Mouse (Mus musculus) MEL (cell line): Measurements from ENCODE around the gene Rpl11. TPM values are rescaled to one million over a fixed set of nuclear protein-coding genes. Genes with fewer than 3 reads are reported as not detected.
"Not testable (repeated sequence)": the region's sequence is repeated elsewhere in the genome, so short reads cannot be mapped to it uniquely, and the experiment has no call there.

Experiments used
- DNase-seq: peaks from one replicate; pipeline ENCODE4 v3.0.0; 2011; ENCODE audit warnings: low read depth, low spot score
- H3K27ac ChIP-seq: 2 replicates; pipeline ENCODE4 v1.5.1; 2012; ENCODE audit warnings: low read depth, mild to moderate bottlenecking, control low read depth, low read length, moderate library complexity; ENCODE audit not compliant: control insufficient read depth
- H3K27me3 ChIP-seq, 2 experiments: fragments of 150-350 bp in 1 of 2; sonication (generic) in 1 of 2; 2 replicates each; pipeline ENCODE4 v1.6.1; 2012; ENCODE audit warnings: low read length in 2 of 2, mild to moderate bottlenecking in 2 of 2, improper control_type of control experiment in 1 of 2, moderate library complexity in 1 of 2; ENCODE audit not compliant: insufficient read depth in 2 of 2, control insufficient read depth in 1 of 2
- H3K36me3 ChIP-seq, 2 experiments: 2 replicates each; pipeline ENCODE4 v1.6.1; 2012 to 2014; ENCODE audit warnings: low read length in 2 of 2, improper control_type of control experiment in 1 of 2, inconsistent platforms in 1 of 2, mild to moderate bottlenecking in 1 of 2; ENCODE audit not compliant: insufficient read depth in 2 of 2, control insufficient read depth in 1 of 2
- H3K4me1 ChIP-seq, 2 experiments: fragments of 150-350 bp in 1 of 2; sonication (generic) in 1 of 2; 2 replicates each; pipeline ENCODE4 v1.6.1; 2012; ENCODE audit warnings: low read length in 2 of 2, improper control_type of control experiment in 1 of 2, mild to moderate bottlenecking in 1 of 2; ENCODE audit not compliant: insufficient read depth in 2 of 2, control insufficient read depth in 1 of 2
- H3K4me3 ChIP-seq, 2 experiments: fragments of 150-350 bp in 1 of 2; sonication (generic) in 1 of 2; 2 replicates each; pipeline ENCODE4 v1.5.1; 2012; ENCODE audit warnings: low read depth in 2 of 2, low read length in 2 of 2, mild to moderate bottlenecking in 2 of 2, moderate library complexity in 2 of 2, control low read depth in 1 of 2, improper control_type of control experiment in 1 of 2; ENCODE audit not compliant: control insufficient read depth in 1 of 2, insufficient read depth in 1 of 2
- H3K79me2 ChIP-seq: 2 replicates; pipeline ENCODE4 v1.6.1; 2012; ENCODE audit warnings: mild to moderate bottlenecking, low read length, moderate library complexity; ENCODE audit not compliant: control insufficient read depth, poor library complexity, insufficient read depth
- H3K9ac ChIP-seq: 2 replicates; pipeline ENCODE4 v1.6.1; 2012; ENCODE audit warnings: low read depth, mild to moderate bottlenecking, control low read depth, low read length, moderate library complexity; ENCODE audit not compliant: control insufficient read depth, poor library complexity, severe bottlenecking
- H3K9me3 ChIP-seq: fragments of 150-350 bp; sonication (generic); replicated peaks from 2 replicates; pipeline ENCODE4 v1.6.1; 2012; ENCODE audit warnings: mild to moderate bottlenecking, low read length, improper control_type of control experiment, moderate library complexity; ENCODE audit not compliant: insufficient read depth
- CTCF ChIP-seq, 3 experiments: IDR thresholded peaks in 2 of 3; conservative IDR thresholded peaks in 1 of 3; 2 replicates each; pipeline ENCODE4 v1.5.1; 2011 to 2012; ENCODE audit warnings: low read length in 3 of 3, low read depth in 2 of 3, mild to moderate bottlenecking in 2 of 3, improper control_type of control experiment in 1 of 3, inconsistent platforms in 1 of 3, mixed read lengths in 1 of 3, moderate library complexity in 1 of 3; ENCODE audit not compliant: control insufficient read depth in 1 of 3, insufficient read depth in 1 of 3, poor library complexity in 1 of 3, severe bottlenecking in 1 of 3
- E2F4 ChIP-seq: IDR thresholded peaks from 2 replicates; pipeline ENCODE4 v1.6.1; 2011; ENCODE audit warnings: low read depth, low read length, improper control_type of control experiment, borderline replicate concordance
- ELF1 ChIP-seq: IDR thresholded peaks from 2 replicates; pipeline ENCODE4 v1.6.1; 2014; ENCODE audit warnings: low read depth, mild to moderate bottlenecking, inconsistent platforms, low read length, improper control_type of control experiment, moderate library complexity
- ETS1 ChIP-seq: IDR thresholded peaks from 2 replicates; pipeline ENCODE4 v1.6.1; 2012; ENCODE audit warnings: low read depth, mild to moderate bottlenecking, inconsistent platforms, low read length, improper control_type of control experiment, moderate library complexity
- KAT2A ChIP-seq: conservative IDR thresholded peaks from 2 replicates; pipeline ENCODE4 v1.6.1; 2012; ENCODE audit warnings: low read depth, low read length, improper control_type of control experiment, inconsistent platforms
- MAFK ChIP-seq: IDR thresholded peaks from 2 replicates; pipeline ENCODE4 v1.6.1; 2011; ENCODE audit warnings: low read depth, mild to moderate bottlenecking, low read length, improper control_type of control experiment, borderline replicate concordance
- MAZ ChIP-seq: IDR thresholded peaks from 2 replicates; pipeline ENCODE4 v1.6.1; 2012; ENCODE audit warnings: low read depth, mild to moderate bottlenecking, inconsistent platforms, low read length, improper control_type of control experiment
- MXI1 ChIP-seq: IDR thresholded peaks from 2 replicates; pipeline ENCODE4 v1.6.1; 2011; ENCODE audit warnings: mild to moderate bottlenecking, low read depth, low read length, improper control_type of control experiment
- NELFE ChIP-seq: IDR thresholded peaks from 2 replicates; pipeline ENCODE4 v1.6.1; 2011; ENCODE audit warnings: low read depth, low read length, improper control_type of control experiment
- POLR2AphosphoS2 ChIP-seq: IDR thresholded peaks from 2 replicates; pipeline ENCODE4 v1.6.1; 2011; ENCODE audit warnings: low read length, improper control_type of control experiment
- POLR2AphosphoS5 ChIP-seq: IDR thresholded peaks from 2 replicates; pipeline ENCODE4 v1.6.1; 2012; ENCODE audit warnings: low read depth, borderline replicate concordance, mild to moderate bottlenecking, inconsistent platforms, low read length, moderate library complexity, mixed read lengths
- TBP ChIP-seq: IDR thresholded peaks from 2 replicates; pipeline ENCODE4 v1.8.0; 2011; ENCODE audit warnings: low read depth, low read length, improper control_type of control experiment
- ZNF384 ChIP-seq: IDR thresholded peaks from 2 replicates; pipeline ENCODE4 v1.6.1; 2012; ENCODE audit warnings: low read depth, mild to moderate bottlenecking, inconsistent platforms, low read length, improper control_type of control experiment
- polyA plus RNA-seq, 2 experiments: library from polyadenylated mRNA; stranded (reverse) in 1 of 2; unstranded in 1 of 2; fragments of >175 nt in 1 of 2; fragments of >200 nt in 1 of 2; gene quantifications; 2 replicates each; pipeline versions ENCODE4 v1.2.1 to v1.2.4; 2012; ENCODE audit warnings: low replicate concordance in 2 of 2, low read depth in 1 of 2; ENCODE audit not compliant: insufficient read length in 2 of 2, insufficient read depth in 1 of 2, missing spikeins in 1 of 2
- total RNA-seq: library from RNA; depleted of rRNA; stranded (reverse); fragments of 300-350 nt; gene quantifications from 2 replicates; pipeline ENCODE4 v1.2.3, GENCODE M21; 2012

Rpl11 gene
- total and polyA plus RNA-seq, 3 experiments, result 2,003 to 2,603 TPM; not detected in 1

DNA sequence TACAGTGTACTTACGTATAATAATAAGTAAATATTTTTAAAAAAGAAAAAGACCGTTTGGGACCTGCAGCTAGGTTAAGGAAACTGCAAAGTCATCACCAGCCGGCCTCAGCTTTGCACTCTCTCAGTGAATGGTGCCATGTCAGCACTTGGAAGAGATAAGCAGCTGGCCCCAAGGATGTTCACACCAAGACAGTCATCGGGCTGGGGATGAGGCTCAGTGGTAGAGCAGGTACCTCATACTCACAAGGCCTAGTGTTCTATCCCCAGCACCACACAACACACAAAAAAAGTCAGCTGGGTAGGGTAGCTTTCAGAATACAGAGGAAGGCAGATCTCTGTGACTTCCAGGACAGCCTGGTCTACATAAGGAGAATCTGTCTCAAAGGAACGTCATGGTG lies 68.0 kb downstream of the Rpl11 start (continued):
- TF ChIP-seq POLR2AphosphoS5, result no peak

DNA sequence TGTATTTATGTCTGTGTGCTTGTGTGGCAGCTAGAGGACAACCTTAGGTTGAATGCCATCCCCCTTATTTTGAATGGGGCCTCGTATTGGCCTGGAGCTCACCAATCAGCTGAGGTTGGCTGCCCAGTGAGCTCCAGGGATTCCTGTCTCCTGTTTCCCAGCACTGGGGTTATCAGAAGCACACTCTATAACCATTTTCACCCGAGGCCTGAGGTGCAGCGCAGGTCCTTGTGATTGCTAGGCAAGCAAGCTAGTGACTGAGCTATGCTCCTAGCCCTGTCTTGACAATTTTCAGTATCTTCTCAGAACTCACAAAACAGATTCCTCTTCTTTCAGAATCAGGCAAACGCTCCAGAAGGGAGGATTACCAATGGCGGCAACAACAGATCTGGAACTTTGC lies 68.7 kb downstream of the Rpl11 start:
- H3K79me2 ChIP-seq, result peaks cover 25% of the 10 kb centered on the region
- DNase-seq, result peak; percentile 27
- no peaks in the 10 kb centered on the region for H3K27me3 ChIP-seq
- H3K36me3 ChIP-seq, result peaks cover 15 to 52% of the 10 kb centered on the region in 2 experiments
- no peaks in the 10 kb centered on the region for H3K9me3 ChIP-seq
- no peak overlapping the region for H3K9ac ChIP-seq
- TF ChIP-seq NELFE (no peak), E2F4 (no peak), MXI1 (no peak), ZNF384 (no peak), MAZ (no peak), ELF1 (no peak), KAT2A (no peak), POLR2AphosphoS5 (no peak), POLR2AphosphoS2 (no peak)
- peak overlapping the region; percentile 58 for H3K27ac ChIP-seq
- peaks cover 19 to 41% of the 10 kb centered on the region in 2 experiments for H3K4me1 ChIP-seq
- H3K4me3 ChIP-seq, result no peak overlapping the region

DNA sequence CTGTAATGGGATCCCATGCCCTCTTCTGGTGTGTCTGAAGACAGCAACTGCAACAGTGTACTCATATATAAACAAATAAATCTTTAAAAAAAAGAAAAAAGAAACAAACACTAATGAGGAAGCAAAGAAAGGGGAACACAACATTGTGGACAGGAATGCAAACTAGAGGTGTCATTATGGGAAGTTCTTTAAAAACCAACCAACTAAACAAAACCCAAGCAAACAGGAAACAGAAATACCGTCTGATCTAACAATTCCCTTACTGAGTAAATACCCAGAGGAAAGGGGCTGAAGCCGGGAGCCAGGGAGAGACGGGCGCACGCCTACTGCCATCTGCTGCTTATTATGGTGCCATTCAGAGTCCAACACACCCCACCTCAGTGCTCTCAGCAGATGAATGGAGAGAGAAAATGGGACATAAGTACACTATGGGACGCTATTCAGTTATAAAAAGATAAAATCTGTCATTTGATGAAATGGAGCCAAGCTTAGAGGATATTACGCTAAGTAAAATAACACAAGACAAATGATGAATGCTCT lies 71.6 kb downstream of the Rpl11 start:
- Histone ChIP-seq H3K79me2 (peaks cover 21% of the 10 kb centered on the region), H3K9me3 (no peaks in the 10 kb centered on the region), H3K36me3 (peaks cover 31 to 48% of the 10 kb centered on the region in 2 experiments), H3K9ac (peak overlapping the region; percentile 34), H3K4me1 (peaks cover 19 to 36% of the 10 kb centered on the region in 2 experiments), H3K27me3 (no peaks in the 10 kb centered on the region), H3K27ac (peak overlapping the region; percentile 68), H3K4me3 (no peak overlapping the region)
- DNase-seq, result peak; percentile 61
- 0 out of 6 replicates have a peak, but pooled peaks of 1 of the 3 experiments have one; percentile 1 for TF ChIP-seq CTCF (IDR thresholded peaks at IDR 0.05 in 2 of 3, conservative IDR thresholded peaks at IDR 0.05 in 1 of 3; ENCODE audit: control insufficient read depth in 1 of 3, insufficient read depth in 1 of 3, low read depth in 2 of 3, low read length in 3 of 3, poor library complexity in 1 of 3, severe bottlenecking in 1 of 3)
- TF ChIP-seq ETS1, result peak; percentile 37; the same call in 1 of the 2 replicates
- TF ChIP-seq ZNF384, result peak; percentile 39; the same call in 1 of the 2 replicates
- no peak for TF ChIP-seq MAZ

DNA sequence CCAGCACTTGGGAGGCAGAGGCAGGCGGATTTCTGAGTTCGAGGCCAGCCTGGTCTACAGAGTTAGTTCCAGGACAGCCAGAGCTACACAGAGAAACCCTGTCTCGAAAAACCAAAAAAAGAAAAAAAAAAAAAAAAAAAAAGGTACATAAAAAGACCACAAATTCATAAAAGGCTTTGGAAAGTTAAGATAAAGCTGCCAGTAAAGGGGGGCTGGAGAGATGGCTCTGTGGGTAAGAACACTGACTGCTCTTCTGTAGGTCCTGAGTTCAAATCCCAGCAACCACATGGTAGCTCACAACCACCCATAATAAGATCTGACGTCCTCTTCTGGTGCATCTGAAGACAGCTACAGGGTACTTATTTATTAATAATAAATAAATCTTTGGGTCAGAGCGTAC lies 73.0 kb downstream of the Rpl11 start:
- H3K9me3 ChIP-seq, H3K27me3 ChIP-seq, H3K9ac ChIP-seq, H3K79me2 ChIP-seq, H3K4me3 ChIP-seq: not testable (repeated sequence)
- TF ChIP-seq ZNF384 (peak; percentile 88), MAFK (0 out of 2 replicates have a peak, but pooled peaks have one; percentile 8), TBP (peak; percentile 90)
- Histone ChIP-seq H3K36me3 (peaks cover 35 to 38% of the 10 kb centered on the region in 2 experiments), H3K4me1 (peaks cover 16 to 26% of the 10 kb centered on the region in 2 experiments), H3K27ac (peak overlapping the region; percentile 42; the same call in 1 of the 2 replicates)
- peak; percentile 47 for DNase-seq
